Mouse (Mus musculus) embryonic facial prominence, embryonic 13.5 days (tissue): ENCODE results near the gene Lrfn3. TPM values are rescaled to one million over a fixed set of nuclear protein-coding genes. Genes with fewer than 3 reads are reported as not detected.

Experiments
- ATAC-seq: fragments of 200-750 bp; cut with Nextera tagmentation; 2 replicates; pipeline ENCODE4 v1.8.0; 2017; ENCODE audit warnings: low read depth; ENCODE audit not compliant: insufficient number of reproducible peaks, insufficient read depth, low FRiP score, low TSS enrichment
- H3K27ac ChIP-seq: fragments of 300-500 bp; sonication (generic); 2 replicates; pipeline ENCODE4 v1.5.1; 2015; ENCODE audit warnings: moderate library complexity, mild to moderate bottlenecking, inconsistent platforms
- H3K27me3 ChIP-seq: fragments of 300-500 bp; sonication (generic); 2 replicates; pipeline ENCODE4 v1.6.1; 2015; ENCODE audit warnings: mild to moderate bottlenecking, inconsistent platforms
- H3K36me3 ChIP-seq: fragments of 300-500 bp; sonication (generic); 2 replicates; pipeline ENCODE4 v1.6.1; 2015; ENCODE audit warnings: mild to moderate bottlenecking, inconsistent platforms
- H3K4me1 ChIP-seq: fragments of 300-500 bp; sonication (generic); 2 replicates; pipeline ENCODE4 v1.6.1; 2015; ENCODE audit warnings: inconsistent platforms
- H3K4me2 ChIP-seq: fragments of 300-500 bp; sonication (generic); 2 replicates; pipeline ENCODE4 v1.6.1; 2015; ENCODE audit warnings: moderate library complexity, mild to moderate bottlenecking, inconsistent platforms
- H3K4me3 ChIP-seq: fragments of 300-500 bp; sonication (generic); 2 replicates; pipeline ENCODE4 v1.5.1; 2015; ENCODE audit warnings: mild to moderate bottlenecking, inconsistent platforms
- H3K9ac ChIP-seq: fragments of 300-500 bp; sonication (generic); 2 replicates; pipeline ENCODE4 v1.6.1; 2015; ENCODE audit warnings: mild to moderate bottlenecking, inconsistent platforms
- H3K9me3 ChIP-seq: fragments of 300-500 bp; sonication (generic); 2 replicates; pipeline ENCODE4 v1.6.1; 2016; ENCODE audit warnings: inconsistent platforms
- WGBS: fragments of 180-500 bp; shearing (Covaris S2); methylation state at CpG from one replicate; pipeline ENCODE4 v1.1.7; 2015; ENCODE audit warnings: mixed read lengths; 5-methylcytosine and 5-hydroxymethylcytosine counted together
- polyA plus RNA-seq: library from polyadenylated mRNA; unstranded; fragments of >200 nt; fragmentation: Nextera tagmentation; extraction: Ambion mirVana; gene quantifications from 2 replicates; pipeline ENCODE4 v1.2.1, GENCODE M21; 2015

Gene Lrfn3
- polyA plus RNA-seq, 1 experiment from 2014 or later, result 7.5 TPM

- Histone ChIP-seq H3K4me1 (peaks cover 15% of the 10 kb centered on the region), H3K27me3 (no peaks in the 10 kb centered on the region; the same call in 1 of the 2 replicates), H3K27ac (no peak overlapping the region), H3K9ac (no peak overlapping the region), H3K9me3 (no peaks in the 10 kb centered on the region), H3K36me3 (no peaks in the 10 kb centered on the region), H3K4me3 (no peak overlapping the region), H3K4me2 (no peak overlapping the region)
- 85% methylated on average over 5 of the region's 5 CpGs for WGBS
- ATAC-seq, result no peak
Measured at GRCm38 (mm10) chr7:30324300-30324944, 38.1 kb downstream of the Lrfn3 start.

GRCm38 (mm10) chr7:30323795-30324194, 38.8 kb downstream of the Lrfn3 start, which contains the start of gene Sdhaf1:
Gene Sdhaf1, minus strand, starts transcription at chr7:30323895.
- Histone ChIP-seq H3K4me3 (peak within 1 kb of the TSS; percentile 83), H3K36me3 (no peaks in the 10 kb centered on the region), H3K4me2 (peak within 1 kb of the TSS; percentile 79), H3K27me3 (no peaks in the 10 kb centered on the region; the same call in 1 of the 2 replicates), H3K27ac (peak within 1 kb of the TSS; percentile 91), H3K9me3 (no peaks in the 10 kb centered on the region), H3K9ac (peak within 1 kb of the TSS; percentile 92), H3K4me1 (peaks cover 15% of the 10 kb centered on the region)
- WGBS, result 69% methylated on average over 3 of the region's 3 CpGs
- no peak for ATAC-seq

GRCm38 (mm10) chr7:30322865-30323264, 39.7 kb downstream of the Lrfn3 start:
- H3K4me1 ChIP-seq, result peaks cover 15% of the 10 kb centered on the region
- no peak for ATAC-seq
- peak overlapping the region; percentile 83 for H3K4me3 ChIP-seq
- no peaks in the 10 kb centered on the region for H3K9me3 ChIP-seq
- peak overlapping the region; percentile 91 for H3K27ac ChIP-seq
- H3K27me3 ChIP-seq, result no peaks in the 10 kb centered on the region
- WGBS, result 34% methylated on average over 6 of the region's 6 CpGs
- peak overlapping the region; percentile 92 for H3K9ac ChIP-seq
- H3K4me2 ChIP-seq, result peak overlapping the region; percentile 79
- H3K36me3 ChIP-seq, result peaks cover 5% of the 10 kb centered on the region; the same call in 1 of the 2 replicates

GRCm38 (mm10) chr7:30322285-30322667, 40.3 kb downstream of the Lrfn3 start:
- H3K9me3 ChIP-seq, result no peaks in the 10 kb centered on the region
- peak overlapping the region; percentile 91 for H3K27ac ChIP-seq
- H3K4me1 ChIP-seq, result peaks cover 15% of the 10 kb centered on the region
- peak overlapping the region; percentile 92 for H3K9ac ChIP-seq
- H3K4me2 ChIP-seq, result peak overlapping the region; percentile 79
- peak overlapping the region; percentile 83 for H3K4me3 ChIP-seq
- H3K27me3 ChIP-seq, result no peaks in the 10 kb centered on the region
- ATAC-seq, result peak; percentile 98
- peaks cover 8% of the 10 kb centered on the region; the same call in 1 of the 2 replicates for H3K36me3 ChIP-seq
- WGBS, result 0% methylated on average over 20 of the region's 20 CpGs

GRCm38 (mm10) chr7:30321539-30322284, 40.9 kb downstream of the Lrfn3 start, which contains the start of gene E130208F15Rik:
Gene E130208F15Rik, plus strand, starts transcription at chr7:30321740.
- WGBS, result under 1% methylated on average over 63 of the region's 63 CpGs
- H3K36me3 ChIP-seq, result peaks cover 12% of the 10 kb centered on the region; the same call in 1 of the 2 replicates
- peak within 1 kb of the TSS; percentile 83 for H3K4me3 ChIP-seq
- peak within 1 kb of the TSS; percentile 79 for H3K4me2 ChIP-seq
- peak within 1 kb of the TSS; percentile 92 for H3K9ac ChIP-seq
- H3K4me1 ChIP-seq, result peaks cover 15% of the 10 kb centered on the region
- peak within 1 kb of the TSS; percentile 91 for H3K27ac ChIP-seq
- peak; percentile 66 for ATAC-seq
- H3K27me3 ChIP-seq, result no peaks in the 10 kb centered on the region
- H3K9me3 ChIP-seq, result no peaks in the 10 kb centered on the region

- Histone ChIP-seq H3K4me2 (peak overlapping the region; percentile 79), H3K9ac (peak overlapping the region; percentile 92; the same call in 1 of the 2 replicates), H3K4me1 (peaks cover 17% of the 10 kb centered on the region), H3K36me3 (peaks cover 16% of the 10 kb centered on the region; the same call in 1 of the 2 replicates), H3K27me3 (no peaks in the 10 kb centered on the region), H3K27ac (no peak overlapping the region), H3K4me3 (peak overlapping the region; percentile 83), H3K9me3 (no peaks in the 10 kb centered on the region)
- ATAC-seq, result no peak
- whole genome bisulfite sequencing, result 76% methylated on average over 2 of the region's 2 CpGs
Measured at GRCm38 (mm10) chr7:30320946-30321345, 41.6 kb downstream of the Lrfn3 start.

GRCm38 (mm10) chr7:30318142-30318541, 44.4 kb downstream of the Lrfn3 start:
- no peaks in the 10 kb centered on the region for H3K9me3 ChIP-seq
- no peak overlapping the region for H3K4me2 ChIP-seq
- WGBS, result 86% methylated on average over 3 of the region's 3 CpGs
- H3K27ac ChIP-seq, result no peak overlapping the region
- ATAC-seq, result no peak
- peaks cover 16% of the 10 kb centered on the region; the same call in 1 of the 2 replicates for H3K36me3 ChIP-seq
- H3K4me1 ChIP-seq, result peaks cover 37% of the 10 kb centered on the region
- no peak overlapping the region for H3K4me3 ChIP-seq
- H3K9ac ChIP-seq, result no peak overlapping the region
- no peaks in the 10 kb centered on the region for H3K27me3 ChIP-seq

GRCm38 (mm10) chr7:30315559-30316529, 46.7 kb downstream of the Lrfn3 start:
- Histone ChIP-seq H3K27me3 (no peaks in the 10 kb centered on the region), H3K4me3 (peak overlapping the region; percentile 55), H3K9ac (peak overlapping the region; percentile 76), H3K27ac (no peak overlapping the region), H3K9me3 (no peaks in the 10 kb centered on the region), H3K4me2 (peak overlapping the region; percentile 63), H3K4me1 (peaks cover 25% of the 10 kb centered on the region), H3K36me3 (peaks cover 37% of the 10 kb centered on the region)
- WGBS, result 72% methylated on average over 13 of the region's 13 CpGs
- no peak for ATAC-seq

- Histone ChIP-seq H3K27me3 (no peaks in the 10 kb centered on the region), H3K27ac (peak within 1 kb of the TSS; percentile 64), H3K36me3 (peaks cover 39% of the 10 kb centered on the region), H3K4me3 (peak within 1 kb of the TSS; percentile 55), H3K9ac (peak within 1 kb of the TSS; percentile 76), H3K9me3 (no peaks in the 10 kb centered on the region), H3K4me2 (peak within 1 kb of the TSS; percentile 63), H3K4me1 (peaks cover 30% of the 10 kb centered on the region)
- WGBS, result 1% methylated on average over 9 of the region's 9 CpGs
- peak; percentile 40; the same call in 1 of the 2 replicates for ATAC-seq
Measured at GRCm38 (mm10) chr7:30314721-30315155, 47.8 kb downstream of the Lrfn3 start, which contains the start of gene Syne4. Gene Syne4, plus strand, starts transcription at chr7:30314807.

- no peak for ATAC-seq
- no peak overlapping the region; the same call in 1 of the 2 replicates for H3K9ac ChIP-seq
- H3K27me3 ChIP-seq, result no peaks in the 10 kb centered on the region
- H3K4me3 ChIP-seq, result no peak overlapping the region
- H3K9me3 ChIP-seq, result no peaks in the 10 kb centered on the region
- H3K27ac ChIP-seq, result no peak overlapping the region
- WGBS, result 53% methylated on average over 27 of the region's 27 CpGs
- H3K36me3 ChIP-seq, result peaks cover 39% of the 10 kb centered on the region
- peaks cover 37% of the 10 kb centered on the region for H3K4me1 ChIP-seq
- peak overlapping the region; percentile 63; the same call in 1 of the 2 replicates for H3K4me2 ChIP-seq
Measured at GRCm38 (mm10) chr7:30313666-30314320, 48.8 kb downstream of the Lrfn3 start.
